Mouse (Mus musculus) liver, embryonic 14.5 days (tissue): ENCODE results near the gene Timp3. TPM values are rescaled to one million over a fixed set of nuclear protein-coding genes. Genes with fewer than 3 reads are reported as not detected.

Experiments
- ATAC-seq: fragments of 200-750 bp; cut with Nextera tagmentation; 2 replicates; pipeline ENCODE4 v1.8.0; 2017; ENCODE audit warnings: moderate number of reproducible peaks, mild to moderate bottlenecking, moderate library complexity; ENCODE audit not compliant: insufficient read depth
- DNase-seq, 3 experiments: peaks; one replicate each; pipeline ENCODE4 v3.0.0-alpha.2; 2012 to 2013; ENCODE audit warnings: low read depth in 3 of 3, low spot score in 3 of 3
- H3K27ac ChIP-seq: fragments of 300-500 bp; sonication (generic); 2 replicates; pipeline ENCODE4 v1.5.1; 2014; ENCODE audit warnings: moderate library complexity, mild to moderate bottlenecking, control low read depth, inconsistent platforms
- H3K27me3 ChIP-seq: fragments of 300-500 bp; sonication (generic); 2 replicates; pipeline ENCODE4 v1.6.1; 2014; ENCODE audit warnings: mild to moderate bottlenecking, low read length, moderate library complexity; ENCODE audit not compliant: control insufficient read depth, insufficient read depth
- H3K36me3 ChIP-seq: fragments of 300-500 bp; sonication (generic); replicated peaks from 2 replicates; pipeline ENCODE4 v1.6.1; 2014; ENCODE audit warnings: low read depth; ENCODE audit not compliant: control insufficient read depth, insufficient read depth
- H3K4me1 ChIP-seq, 2 experiments: fragments of 200-500 bp in 1 of 2; fragments of 300-500 bp in 1 of 2; sonication (generic) in 1 of 2; replicated peaks; 2 replicates each; pipeline ENCODE4 v1.6.1; 2012 to 2014; ENCODE audit warnings: antibody characterized with exemption in 1 of 2, inconsistent platforms in 1 of 2, low read length in 1 of 2; ENCODE audit not compliant: control insufficient read depth in 2 of 2, insufficient read depth in 2 of 2
- H3K4me2 ChIP-seq: fragments of 300-500 bp; sonication (generic); 2 replicates; pipeline ENCODE4 v1.6.1; 2014; ENCODE audit warnings: low read depth, mild to moderate bottlenecking, control low read depth, moderate library complexity
- H3K4me3 ChIP-seq, 2 experiments: fragments of 200-500 bp in 1 of 2; fragments of 300-500 bp in 1 of 2; sonication (generic) in 1 of 2; 2 replicates each; pipeline ENCODE4 v1.5.1; 2012 to 2014; ENCODE audit warnings: low read depth in 2 of 2, low read length in 2 of 2, mild to moderate bottlenecking in 2 of 2, control low read depth in 1 of 2, inconsistent platforms in 1 of 2, moderate library complexity in 1 of 2; ENCODE audit not compliant: insufficient read depth in 1 of 2
- H3K9ac ChIP-seq: fragments of 300-500 bp; sonication (generic); replicated peaks from 2 replicates; pipeline ENCODE4 v1.6.1; 2014; ENCODE audit warnings: mild to moderate bottlenecking, control low read depth, moderate library complexity
- H3K9me3 ChIP-seq: fragments of 300-500 bp; sonication (generic); 2 replicates; pipeline ENCODE4 v1.6.1; 2016; ENCODE audit warnings: low read length, mixed read lengths; ENCODE audit not compliant: control insufficient read depth
- CTCF ChIP-seq: IDR thresholded peaks from 2 replicates; pipeline ENCODE4 v1.5.1; 2016; ENCODE audit warnings: antibody characterized with exemption, low read depth, control low read depth
- EP300 ChIP-seq: IDR thresholded peaks from 2 replicates; pipeline ENCODE4 v1.6.1; 2016; ENCODE audit warnings: antibody characterized with exemption, low read depth
- WGBS: fragments of 180-500 bp; shearing (Covaris S2); extraction: QIAGEN DNeasy Blood & Tissue Kit; methylation state at CpG from one replicate; pipeline ENCODE4 v1.1.7; 2014; ENCODE audit not compliant: insufficient replicate concordance; 5-methylcytosine and 5-hydroxymethylcytosine counted together
- polyA plus RNA-seq, 2 experiments: library from polyadenylated mRNA; depleted of rRNA in 1 of 2; stranded (reverse) in 1 of 2; unstranded in 1 of 2; fragments of >200 nt; fragmentation: Nextera tagmentation in 1 of 2; extraction: Ambion mirVana in 1 of 2; gene quantifications; 2 replicates each; pipeline versions ENCODE4 v1.2.1 to v1.2.3; 2012 to 2014

Gene Timp3
- polyA plus RNA-seq, 2 experiments, result 3.2 to 3.8 TPM

- WGBS, result 66% methylated on average over 4 of the region's 4 CpGs
- Histone ChIP-seq H3K4me1 (peaks cover 0 to under 1% of the 10 kb centered on the region in 2 experiments; a peak in 3 of 4 replicates), H3K27me3 (no peaks in the 10 kb centered on the region; the same call in 1 of the 2 replicates), H3K9ac (no peak overlapping the region), H3K4me3 (no peak overlapping the region), H3K4me2 (no peak overlapping the region), H3K27ac (no peak overlapping the region), H3K36me3 (no peaks in the 10 kb centered on the region), H3K9me3 (no peaks in the 10 kb centered on the region)
- DNase-seq (no peak), ATAC-seq (no peak)
- TF ChIP-seq CTCF, result no peak
- TF ChIP-seq EP300, result no peak
Observed at GRCm38 (mm10) chr10:86323275-86323994, 23.3 kb downstream of the Timp3 start.

GRCm38 (mm10) chr10:86325272-86325671 is 25.1 kb downstream of the Timp3 start:
- Histone ChIP-seq H3K36me3 (no peaks in the 10 kb centered on the region), H3K9ac (no peak overlapping the region), H3K27ac (no peak overlapping the region), H3K27me3 (no peaks in the 10 kb centered on the region; the same call in 1 of the 2 replicates), H3K9me3 (no peaks in the 10 kb centered on the region), H3K4me3 (no peak overlapping the region), H3K4me2 (no peak overlapping the region), H3K4me1 (peaks cover 13 to 17% of the 10 kb centered on the region in 2 experiments)
- DNase-seq (no peak), ATAC-seq (no peak)
- WGBS, result 24% methylated on average over 6 of the region's 6 CpGs
- TF ChIP-seq EP300 (no peak), CTCF (no peak)

GRCm38 (mm10) chr10:86328143-86328542 is 28.0 kb downstream of the Timp3 start:
- H3K36me3 ChIP-seq, result no peaks in the 10 kb centered on the region
- no peak for DNase-seq
- no peak for TF ChIP-seq CTCF
- TF ChIP-seq EP300, result no peak
- H3K4me3 ChIP-seq, result no peak overlapping the region
- H3K27me3 ChIP-seq, result no peaks in the 10 kb centered on the region
- H3K27ac ChIP-seq, result no peak overlapping the region
- H3K4me2 ChIP-seq, result no peak overlapping the region
- ATAC-seq, result no peak
- 83% methylated on average over 4 of the region's 4 CpGs for WGBS
- no peaks in the 10 kb centered on the region for H3K9me3 ChIP-seq
- no peak overlapping the region for H3K9ac ChIP-seq
- peaks cover 28 to 37% of the 10 kb centered on the region in 2 experiments for H3K4me1 ChIP-seq

- Histone ChIP-seq H3K27ac (no peak overlapping the region; the same call in 1 of the 2 replicates), H3K4me1 (peaks cover 34 to 43% of the 10 kb centered on the region in 2 experiments)
- 57% methylated on average over 2 of the region's 2 CpGs for WGBS
Observed at GRCm38 (mm10) chr10:86328691-86329090, 28.5 kb downstream of the Timp3 start.

GRCm38 (mm10) chr10:86329241-86329882 is 29.2 kb downstream of the Timp3 start:
- H3K4me2 ChIP-seq, result no peak overlapping the region
- 73% methylated on average over 8 of the region's 8 CpGs for WGBS
- H3K27me3 ChIP-seq, result no peaks in the 10 kb centered on the region
- DNase-seq (no peak), ATAC-seq (peak; percentile 39; the same call in 1 of the 2 replicates)
- H3K4me3 ChIP-seq, result no peak overlapping the region
- peaks cover 38 to 49% of the 10 kb centered on the region in 2 experiments for H3K4me1 ChIP-seq
- H3K27ac ChIP-seq, result no peak overlapping the region; the same call in 1 of the 2 replicates
- no peaks in the 10 kb centered on the region for H3K9me3 ChIP-seq
- TF ChIP-seq EP300 (no peak), CTCF (no peak)
- H3K36me3 ChIP-seq, result no peaks in the 10 kb centered on the region
- no peak overlapping the region for H3K9ac ChIP-seq

More at GRCm38 (mm10) chr10:86328691-86329090, 28.5 kb downstream of the Timp3 start:
- TF ChIP-seq EP300, result no peak
- TF ChIP-seq CTCF, result peak; percentile 40; the same call in 1 of the 2 replicates
- Histone ChIP-seq H3K4me3 (no peak overlapping the region), H3K36me3 (no peaks in the 10 kb centered on the region), H3K4me2 (no peak overlapping the region), H3K9me3 (no peaks in the 10 kb centered on the region), H3K9ac (no peak overlapping the region), H3K27me3 (no peaks in the 10 kb centered on the region)
- ATAC-seq (no peak), DNase-seq (no peak)
